Mouse (Mus musculus) G1E (cell line): ENCODE measurements around the gene Sgcg. TPM values are rescaled to one million over a fixed set of nuclear protein-coding genes. Genes with fewer than 3 reads are reported as not detected.

Experiments used
- ATAC-seq: 2 replicates; pipeline ENCODE4 v1.8.0; 2016; ENCODE audit warnings: mild to moderate bottlenecking; ENCODE audit not compliant: insufficient number of reproducible peaks, poor library complexity, low FRiP score, severe bottlenecking; ENCODE audit errors: extremely low read depth
- DNase-seq: peaks from one replicate; pipeline ENCODE4 v3.0.0; 2012; ENCODE audit warnings: low spot score
- H3K27me3 ChIP-seq: 2 replicates; pipeline ENCODE4 v1.6.1; 2012; ENCODE audit warnings: mild to moderate bottlenecking, low read length, inconsistent platforms; ENCODE audit not compliant: insufficient read depth
- H3K36me3 ChIP-seq: replicated peaks from 2 replicates; pipeline ENCODE3; 2012; ENCODE audit warnings: mild to moderate bottlenecking, inconsistent platforms
- H3K4me1 ChIP-seq: 2 replicates; pipeline ENCODE4 v1.6.1; 2012; ENCODE audit warnings: low read depth, low read length, inconsistent platforms, mixed read lengths; ENCODE audit not compliant: insufficient read depth
- H3K4me3 ChIP-seq: 2 replicates; pipeline ENCODE4 v1.5.1; 2012; ENCODE audit warnings: low read depth, mild to moderate bottlenecking, inconsistent platforms, low read length, moderate library complexity, mixed read lengths
- H3K9me3 ChIP-seq: replicated peaks from 2 replicates; pipeline ENCODE4 v1.6.1; 2012; ENCODE audit warnings: inconsistent platforms
- CTCF ChIP-seq: IDR thresholded peaks from 2 replicates; pipeline ENCODE4 v1.5.1; 2012; ENCODE audit warnings: low read depth, low read length, inconsistent platforms, mixed read lengths
- GATA1 ChIP-seq: IDR thresholded peaks from 2 replicates; pipeline ENCODE4 v1.6.1; 2012; ENCODE audit warnings: borderline replicate concordance, low read length, inconsistent platforms, mixed read lengths
- GATA2 ChIP-seq: IDR thresholded peaks from 2 replicates; pipeline ENCODE4 v1.6.1; 2012; ENCODE audit warnings: low read depth, low read length, inconsistent platforms, borderline replicate concordance
- POLR2AphosphoS5 ChIP-seq: IDR thresholded peaks from 2 replicates; pipeline ENCODE4 v1.6.1; 2012; ENCODE audit warnings: low read depth, low read length, inconsistent platforms; ENCODE audit not compliant: insufficient replicate concordance
- TAL1 ChIP-seq: conservative IDR thresholded peaks from 2 replicates; pipeline ENCODE4 v1.6.1; 2012; ENCODE audit warnings: low read depth, low read length, inconsistent platforms, mixed read lengths
- polyA plus RNA-seq: library from polyadenylated mRNA; stranded (reverse); fragments of >175 nt; gene quantifications from 2 replicates; pipeline ENCODE4 v1.2.3, GENCODE M21; 2012
- total RNA-seq, 2 experiments: library from RNA; stranded (forward) in 1 of 2; stranded (reverse) in 1 of 2; fragments of 200-1000 nt in 1 of 2; fragments of >200 nt in 1 of 2; fragmentation: Nextera tagmentation in 1 of 2; gene quantifications; 2 replicates each; pipeline ENCODE4 v1.2.3; 2014 to 2017

The Sgcg gene
- total RNA-seq (2014; fragmentation: Nextera tagmentation), result not detected in 2 replicates
- 0.16 TPM in 1 of 2 replicates, not detected in the other for total RNA-seq (2017)
- not detected in 2 replicates for polyA plus RNA-seq

GRCm38 (mm10) chr14:61258352-61258751, at the start of gene Sgcg:
Gene Sgcg (minus strand): TSS chr14:61258490.
- Histone ChIP-seq H3K36me3 (no peaks in the 10 kb centered on the region), H3K9me3 (no peaks in the 10 kb centered on the region), H3K27me3 (no peaks in the 10 kb centered on the region), H3K4me1 (peaks cover 33% of the 10 kb centered on the region), H3K4me3 (no peak within 1 kb of the TSS)
- DNase-seq (no peak), ATAC-seq (no peak)
- TF ChIP-seq POLR2AphosphoS5, result no peak
- no peak for TF ChIP-seq GATA1
- TF ChIP-seq GATA2, result no peak
- no peak for TF ChIP-seq TAL1
- no peak for TF ChIP-seq CTCF

DNA sequence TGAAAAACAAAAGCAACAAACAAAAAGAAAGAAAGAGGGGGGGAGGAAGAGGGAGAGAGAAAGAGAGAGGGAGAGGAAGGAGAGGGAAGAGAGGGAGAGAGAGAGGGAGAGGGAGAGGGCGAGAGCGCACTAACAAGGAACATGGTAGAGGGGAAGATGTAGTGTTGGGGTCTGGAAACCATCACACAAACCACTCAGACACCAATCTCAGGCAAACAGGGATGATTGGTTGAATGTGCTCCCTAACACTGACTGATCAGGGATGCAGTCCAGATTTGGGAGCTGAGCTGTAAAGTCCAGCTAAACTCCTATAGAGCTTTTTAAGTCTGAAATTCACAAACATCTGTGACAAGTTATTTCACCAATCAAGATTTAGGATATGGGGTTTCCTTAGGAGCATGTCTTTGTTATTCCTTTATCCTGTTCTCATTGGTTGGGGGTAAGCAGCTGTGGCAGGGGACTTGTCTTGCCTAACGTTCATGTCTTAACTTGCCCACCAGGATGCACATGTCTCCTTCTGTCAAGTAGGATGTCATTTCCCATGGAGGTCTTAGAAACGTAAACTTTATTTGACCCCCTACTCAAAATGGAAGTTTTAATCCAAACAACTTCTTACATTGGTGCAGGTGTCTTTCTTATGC, 45.8 kb upstream of the Sgcg start:
- no peak for DNase-seq
- H3K9me3 ChIP-seq, result no peaks in the 10 kb centered on the region
- ATAC-seq, result no peak

GRCm38 (mm10) chr14:61302428-61302827, 44.1 kb upstream of the Sgcg start:
- no peaks in the 10 kb centered on the region for H3K9me3 ChIP-seq
- H3K4me3 ChIP-seq, result no peak overlapping the region
- no peak for TF ChIP-seq GATA1
- TF ChIP-seq TAL1, result no peak
- TF ChIP-seq GATA2, result no peak
- TF ChIP-seq POLR2AphosphoS5, result no peak
- no peak for TF ChIP-seq CTCF
- peaks cover 3% of the 10 kb centered on the region; the same call in 1 of the 2 replicates for H3K27me3 ChIP-seq
- no peaks in the 10 kb centered on the region for H3K36me3 ChIP-seq
- ATAC-seq (no peak), DNase-seq (no peak)
- peaks cover 6% of the 10 kb centered on the region; the same call in 1 of the 2 replicates for H3K4me1 ChIP-seq

More for the DNA sequence above, 45.8 kb upstream of the Sgcg start:
- H3K27me3 ChIP-seq, result peaks cover 3% of the 10 kb centered on the region
- H3K36me3 ChIP-seq, result no peaks in the 10 kb centered on the region
- peaks cover 6% of the 10 kb centered on the region; the same call in 1 of the 2 replicates for H3K4me1 ChIP-seq
- H3K4me3 ChIP-seq, result no peak overlapping the region
- TF ChIP-seq TAL1, result no peak
- no peak for TF ChIP-seq POLR2AphosphoS5
- no peak for TF ChIP-seq GATA1
- TF ChIP-seq GATA2, result no peak
- no peak for TF ChIP-seq CTCF

DNA sequence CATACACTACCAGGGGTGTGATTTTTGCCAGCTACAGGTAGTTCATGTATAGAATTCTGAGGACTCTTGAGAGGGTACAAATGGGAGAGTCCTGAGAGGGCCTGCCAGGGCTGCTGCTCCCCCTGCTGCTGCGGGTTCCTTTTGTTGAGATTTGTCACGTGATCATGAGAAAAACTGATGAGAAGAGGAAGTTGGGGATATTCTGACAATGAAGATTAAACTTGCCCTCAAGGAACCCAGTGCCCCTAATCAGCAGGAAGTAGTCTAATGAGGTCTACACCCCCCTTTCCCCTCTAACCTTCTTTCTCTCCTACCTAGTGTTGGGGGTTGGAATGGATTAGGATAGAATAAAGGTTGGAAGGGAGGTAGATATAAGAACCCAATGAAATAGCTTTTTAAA, 43.0 kb upstream of the Sgcg start:
- Histone ChIP-seq H3K27me3 (peaks cover 12% of the 10 kb centered on the region), H3K4me1 (peaks cover 6% of the 10 kb centered on the region; the same call in 1 of the 2 replicates), H3K9me3 (no peaks in the 10 kb centered on the region), H3K4me3 (no peak overlapping the region), H3K36me3 (no peaks in the 10 kb centered on the region)
- no peak; the same call in 1 of the 2 replicates for ATAC-seq
- no peak for DNase-seq
- TF ChIP-seq POLR2AphosphoS5 (no peak), TAL1 (no peak), GATA1 (no peak), GATA2 (no peak), CTCF (no peak)

DNA sequence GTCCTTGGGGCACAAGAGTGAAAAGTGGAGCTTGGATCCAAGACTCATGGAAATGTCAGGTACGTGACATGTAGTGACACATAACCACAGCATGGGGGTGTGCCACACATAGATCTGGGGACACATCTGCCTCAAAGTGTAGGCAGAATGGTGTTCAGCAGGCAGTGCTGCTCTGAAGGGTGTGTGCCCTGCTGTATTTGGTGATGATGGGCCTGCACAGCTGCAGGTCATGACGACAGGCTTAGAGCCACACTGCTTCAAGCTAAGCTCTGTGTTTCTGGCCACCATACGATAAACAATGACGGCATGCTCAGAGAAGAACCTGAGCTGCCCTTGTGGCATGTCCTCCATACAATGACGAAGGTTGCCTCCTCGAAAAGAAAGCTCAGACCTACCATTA, 41.5 kb upstream of the Sgcg start:
- Histone ChIP-seq H3K27me3 (peaks cover 14% of the 10 kb centered on the region), H3K4me1 (peaks cover 6% of the 10 kb centered on the region; the same call in 1 of the 2 replicates), H3K4me3 (no peak overlapping the region), H3K36me3 (no peaks in the 10 kb centered on the region), H3K9me3 (no peaks in the 10 kb centered on the region)
- ATAC-seq, result no peak
- DNase-seq, result no peak
- TF ChIP-seq TAL1 (no peak), GATA1 (no peak), POLR2AphosphoS5 (no peak), CTCF (no peak), GATA2 (no peak)

DNA sequence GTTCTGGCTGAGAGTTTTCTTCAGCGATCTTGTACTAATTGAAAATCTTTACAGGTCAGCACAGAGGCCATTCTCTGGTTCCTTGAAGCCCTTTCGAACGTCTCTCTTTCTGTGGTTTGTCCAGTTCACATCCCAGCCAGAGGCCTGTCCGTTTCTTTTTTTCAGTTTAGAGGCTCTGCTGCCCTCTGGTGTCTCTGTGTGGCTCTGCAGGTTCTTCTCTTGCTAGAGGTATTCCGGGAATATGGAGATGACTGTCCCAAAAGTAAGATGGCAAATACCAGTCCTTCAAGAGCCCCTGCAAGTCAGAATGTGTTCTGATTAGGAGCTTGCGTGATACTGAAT, 36.4 kb upstream of the Sgcg start:
- Histone ChIP-seq H3K36me3 (no peaks in the 10 kb centered on the region), H3K27me3 (peaks cover 17% of the 10 kb centered on the region), H3K9me3 (no peaks in the 10 kb centered on the region), H3K4me1 (peaks cover 9% of the 10 kb centered on the region; the same call in 1 of the 2 replicates), H3K4me3 (no peak overlapping the region)
- DNase-seq, result no peak
- no peak for TF ChIP-seq GATA2
- no peak for TF ChIP-seq CTCF
- TF ChIP-seq GATA1, result no peak
- no peak for TF ChIP-seq POLR2AphosphoS5
- TF ChIP-seq TAL1, result no peak
- ATAC-seq, result no peak
